Mouse (Mus musculus) limb, embryonic 14.5 days (tissue): ENCODE results near the gene Dennd1a. TPM values are rescaled to one million over a fixed set of nuclear protein-coding genes. Genes with fewer than 3 reads are reported as not detected.

Experiments
- ATAC-seq: fragments of 200-750 bp; cut with Nextera tagmentation; 2 replicates; pipeline ENCODE4 v1.8.0; 2017; ENCODE audit warnings: low read depth, moderate number of reproducible peaks, moderate TSS enrichment; ENCODE audit not compliant: low FRiP score
- DNase-seq: peaks from one replicate; pipeline ENCODE4 v3.0.0-alpha.2; 2015; ENCODE audit warnings: low spot score
- H3K27ac ChIP-seq: fragments of 300-500 bp; sonication (generic); replicated peaks from 2 replicates; pipeline ENCODE4 v1.5.1; 2014; ENCODE audit warnings: low read depth, mild to moderate bottlenecking, low read length, moderate library complexity, mixed read lengths
- H3K27me3 ChIP-seq: fragments of 300-500 bp; sonication (generic); 2 replicates; pipeline ENCODE4 v1.6.1; 2014; ENCODE audit warnings: low read length, mixed read lengths; ENCODE audit not compliant: control insufficient read depth, insufficient read depth
- H3K36me3 ChIP-seq: fragments of 300-500 bp; sonication (generic); 2 replicates; pipeline ENCODE4 v1.6.1; 2014; ENCODE audit warnings: mild to moderate bottlenecking, low read length, moderate library complexity, mixed read lengths; ENCODE audit not compliant: control insufficient read depth, insufficient read depth
- H3K4me1 ChIP-seq: fragments of 300-500 bp; sonication (generic); 2 replicates; pipeline ENCODE4 v1.6.1; 2014; ENCODE audit warnings: antibody characterized with exemption, low read length, mixed read lengths; ENCODE audit not compliant: control insufficient read depth, insufficient read depth
- H3K4me2 ChIP-seq: fragments of 300-500 bp; sonication (generic); replicated peaks from 2 replicates; pipeline ENCODE4 v1.6.1; 2014; ENCODE audit warnings: low read depth, mild to moderate bottlenecking, low read length, moderate library complexity; ENCODE audit not compliant: severe bottlenecking
- H3K4me3 ChIP-seq: fragments of 300-500 bp; sonication (generic); replicated peaks from 2 replicates; pipeline ENCODE4 v1.5.1; 2014; ENCODE audit warnings: low read length
- H3K9ac ChIP-seq: fragments of 300-500 bp; sonication (generic); 2 replicates; pipeline ENCODE4 v1.6.1; 2014; ENCODE audit warnings: mild to moderate bottlenecking, low read depth, low read length, moderate library complexity; ENCODE audit not compliant: severe bottlenecking
- H3K9me3 ChIP-seq: fragments of 300-500 bp; sonication (generic); 2 replicates; pipeline ENCODE4 v1.6.1; 2016; ENCODE audit warnings: low read length; ENCODE audit not compliant: control insufficient read depth
- POLR2A ChIP-seq: fragments of 200-500 bp; IDR thresholded peaks from 2 replicates; pipeline ENCODE4 v1.8.0; 2012; ENCODE audit warnings: inconsistent platforms, mild to moderate bottlenecking, moderate library complexity, borderline replicate concordance; ENCODE audit not compliant: insufficient read depth, insufficient read length; ENCODE audit errors: extremely low read depth
- WGBS: fragments of 180-500 bp; shearing (Covaris S2); extraction: QIAGEN DNeasy Blood & Tissue Kit; methylation state at CpG from one replicate; pipeline ENCODE4 v1.1.7; 2014; 5-methylcytosine and 5-hydroxymethylcytosine counted together
- polyA plus RNA-seq, 2 experiments: library from polyadenylated mRNA; depleted of rRNA in 1 of 2; stranded (reverse) in 1 of 2; unstranded in 1 of 2; fragments of >200 nt; fragmentation: Nextera tagmentation in 1 of 2; extraction: Ambion mirVana in 1 of 2; gene quantifications; 2 replicates each; pipeline versions ENCODE4 v1.2.1 to v1.2.3; 2012 to 2014

Gene Dennd1a
- polyA plus RNA-seq, 2 experiments, result 11.8 to 22.9 TPM

DNA sequence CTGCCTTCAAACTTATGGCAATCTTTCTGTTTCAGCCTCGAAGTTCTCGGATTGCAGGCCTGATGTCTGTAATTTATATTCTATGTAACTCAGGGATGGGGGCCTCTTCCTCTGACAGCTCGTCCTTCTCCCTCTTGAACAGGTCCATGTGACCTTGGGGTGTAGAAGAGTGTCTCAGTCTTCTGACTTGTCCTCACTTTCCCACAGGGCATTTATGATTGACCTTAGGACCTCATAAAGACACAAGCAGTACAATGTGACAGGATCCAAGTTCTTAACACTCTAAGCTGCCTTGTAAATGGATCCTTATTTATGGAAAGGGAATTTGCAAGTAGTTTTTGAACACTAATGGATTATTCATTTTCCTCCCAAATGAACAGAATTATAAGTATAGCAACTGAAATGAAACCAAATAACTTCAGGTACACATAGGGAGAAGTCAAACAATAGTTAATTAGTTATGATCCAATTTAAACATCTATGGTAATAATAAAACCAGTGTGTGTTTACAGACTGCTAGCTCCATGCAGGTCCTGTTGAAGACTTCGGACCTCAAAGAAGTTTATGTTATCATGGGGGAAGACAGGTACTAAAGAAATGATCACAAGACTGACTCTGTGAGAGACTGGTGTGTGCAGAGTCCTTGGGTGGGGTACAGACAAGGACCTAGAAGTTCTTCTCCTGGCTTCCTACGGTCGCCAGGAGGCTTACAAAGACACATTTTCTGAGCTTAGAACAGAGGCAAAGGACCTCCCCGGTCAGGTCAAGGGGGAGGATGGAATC is 448.8 kb downstream of the Dennd1a start:
- Histone ChIP-seq H3K4me3 (no peak overlapping the region), H3K4me2 (no peak overlapping the region), H3K36me3 (no peaks in the 10 kb centered on the region; the same call in 1 of the 2 replicates), H3K27ac (no peak overlapping the region), H3K4me1 (peaks cover 9% of the 10 kb centered on the region), H3K9me3 (no peaks in the 10 kb centered on the region), H3K27me3 (no peaks in the 10 kb centered on the region), H3K9ac (no peak overlapping the region)
- 78% methylated on average over 7 of the region's 7 CpGs for WGBS
- ATAC-seq (no peak), DNase-seq (no peak)
- no peak for TF ChIP-seq POLR2A

DNA sequence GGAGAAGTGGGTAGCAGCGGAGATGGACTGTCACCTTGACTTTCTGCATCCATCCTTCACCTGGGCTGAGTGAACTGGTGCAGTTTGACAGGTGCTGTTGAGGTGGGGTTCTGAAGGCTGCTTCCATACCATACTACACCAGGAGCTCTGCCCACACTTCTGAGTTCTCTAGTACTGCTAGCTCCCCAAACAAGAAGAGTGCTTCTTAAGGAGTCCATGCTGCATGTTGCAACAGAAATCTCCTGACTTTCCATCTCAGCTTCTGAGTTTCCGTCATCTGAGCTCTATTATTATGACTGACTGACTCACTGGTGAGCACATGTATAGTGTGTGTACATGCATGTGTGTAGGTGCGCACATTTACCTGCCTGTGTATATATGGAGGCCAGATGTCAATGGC is 449.6 kb downstream of the Dennd1a start:
- Histone ChIP-seq H3K4me2 (no peak overlapping the region), H3K4me1 (peaks cover 6% of the 10 kb centered on the region), H3K9ac (no peak overlapping the region), H3K27ac (no peak overlapping the region), H3K4me3 (no peak overlapping the region), H3K36me3 (no peaks in the 10 kb centered on the region; the same call in 1 of the 2 replicates), H3K9me3 (no peaks in the 10 kb centered on the region), H3K27me3 (no peaks in the 10 kb centered on the region)
- no peak for TF ChIP-seq POLR2A
- 92% methylated on average over 3 of the region's 3 CpGs for WGBS
- DNase-seq (no peak), ATAC-seq (no peak)

DNA sequence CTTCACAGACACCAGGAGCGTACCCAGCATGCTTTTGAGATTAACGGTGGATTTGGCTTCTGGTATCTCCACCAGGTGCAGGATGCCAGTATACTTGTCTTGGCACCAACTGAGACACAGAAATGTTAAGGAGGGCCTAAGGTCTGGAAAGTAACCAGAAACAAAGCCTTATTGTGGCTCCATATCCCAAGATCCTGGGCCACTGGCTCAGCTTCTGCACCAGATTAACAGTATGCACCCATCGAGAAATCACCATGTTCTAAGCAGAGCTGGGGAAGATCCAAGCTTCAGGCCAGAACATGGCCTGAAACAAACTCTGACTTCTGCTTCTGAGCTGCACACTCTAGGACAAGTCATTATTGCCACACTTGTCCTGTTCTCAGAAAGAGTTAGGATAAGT is 450.3 kb downstream of the Dennd1a start:
- no peaks in the 10 kb centered on the region; the same call in 1 of the 2 replicates for H3K36me3 ChIP-seq
- no peak overlapping the region for H3K4me3 ChIP-seq
- no peak overlapping the region for H3K27ac ChIP-seq
- H3K4me2 ChIP-seq, result no peak overlapping the region
- TF ChIP-seq POLR2A, result no peak
- 97% methylated on average over 3 of the region's 3 CpGs for WGBS
- H3K9ac ChIP-seq, result no peak overlapping the region
- H3K4me1 ChIP-seq, result peaks cover under 1% of the 10 kb centered on the region; the same call in 1 of the 2 replicates
- H3K27me3 ChIP-seq, result no peaks in the 10 kb centered on the region
- ATAC-seq, result no peak
- DNase-seq, result no peak
- no peaks in the 10 kb centered on the region for H3K9me3 ChIP-seq

DNA sequence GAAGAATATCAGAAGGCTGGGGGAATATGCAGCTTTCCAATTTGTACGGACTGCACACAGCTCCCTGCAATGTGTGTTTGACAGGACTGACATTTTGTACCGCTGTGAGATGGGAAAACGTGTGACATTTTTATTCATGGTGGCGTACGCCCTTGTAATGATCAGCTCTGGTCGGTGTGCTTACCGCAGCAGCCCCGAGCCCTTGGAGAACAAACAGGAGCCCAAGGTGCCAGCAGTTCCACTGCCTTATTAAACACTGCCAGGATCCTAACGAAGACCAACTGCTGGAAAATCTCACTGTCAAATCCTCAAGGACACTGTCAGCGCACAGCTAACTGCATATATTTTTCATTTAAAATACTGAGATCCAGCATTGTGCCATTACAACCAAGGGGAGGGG is 454.9 kb downstream of the Dennd1a start:
- Histone ChIP-seq H3K4me3 (no peak overlapping the region), H3K36me3 (0 out of 2 replicates have a peak, but pooled peaks cover 8% of the 10 kb centered on the region), H3K9ac (no peak overlapping the region), H3K27me3 (no peaks in the 10 kb centered on the region), H3K9me3 (no peaks in the 10 kb centered on the region), H3K4me1 (no peaks in the 10 kb centered on the region), H3K27ac (no peak overlapping the region), H3K4me2 (no peak overlapping the region)
- WGBS, result 44% methylated on average over 10 of the region's 10 CpGs
- no peak for ATAC-seq
- TF ChIP-seq POLR2A, result no peak
- DNase-seq, result no peak

DNA sequence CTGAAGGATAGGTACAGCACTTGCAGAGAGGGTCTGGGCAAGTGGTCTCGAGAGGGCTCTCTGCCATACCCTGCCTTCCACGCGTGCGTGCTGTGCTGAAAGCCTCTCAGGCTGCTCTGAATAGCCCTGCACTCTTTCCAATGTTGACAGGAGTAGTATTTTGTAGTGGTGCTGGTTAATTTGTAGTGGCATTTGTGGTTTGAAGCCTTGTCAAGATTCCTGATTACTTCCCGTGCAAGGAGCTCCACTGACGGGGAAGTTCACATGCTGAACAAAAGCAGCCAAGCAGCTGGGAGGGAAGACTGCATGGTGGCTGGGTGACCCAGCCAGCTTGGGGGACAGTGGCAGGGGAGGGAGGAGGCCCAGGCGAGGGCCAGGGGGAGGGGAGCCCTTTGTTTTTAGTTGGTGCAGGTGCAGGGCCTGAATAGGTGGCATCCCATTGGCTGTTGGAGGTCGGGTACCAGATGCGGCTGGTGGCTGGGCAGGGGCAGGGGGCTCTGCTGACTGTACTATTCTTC is 457.4 kb downstream of the Dennd1a start:
- no peaks in the 10 kb centered on the region for H3K27me3 ChIP-seq
- H3K9me3 ChIP-seq, result no peaks in the 10 kb centered on the region
- WGBS, result 64% methylated on average over 8 of the region's 9 CpGs
- no peak overlapping the region for H3K27ac ChIP-seq
- ATAC-seq (no peak), DNase-seq (no peak)
- H3K4me2 ChIP-seq, result no peak overlapping the region
- H3K4me1 ChIP-seq, result no peaks in the 10 kb centered on the region
- H3K36me3 ChIP-seq, result 0 out of 2 replicates have a peak, but pooled peaks cover 8% of the 10 kb centered on the region
- H3K4me3 ChIP-seq, result no peak overlapping the region
- no peak overlapping the region for H3K9ac ChIP-seq
- no peak for TF ChIP-seq POLR2A
